Mouse (Mus musculus): ENCODE data around the gene Trim47.
"Not testable (repeated sequence)": the region's sequence is repeated elsewhere in the genome, so short reads cannot be mapped to it uniquely, and the experiment has no call there.

The Trim47 gene

DNA sequence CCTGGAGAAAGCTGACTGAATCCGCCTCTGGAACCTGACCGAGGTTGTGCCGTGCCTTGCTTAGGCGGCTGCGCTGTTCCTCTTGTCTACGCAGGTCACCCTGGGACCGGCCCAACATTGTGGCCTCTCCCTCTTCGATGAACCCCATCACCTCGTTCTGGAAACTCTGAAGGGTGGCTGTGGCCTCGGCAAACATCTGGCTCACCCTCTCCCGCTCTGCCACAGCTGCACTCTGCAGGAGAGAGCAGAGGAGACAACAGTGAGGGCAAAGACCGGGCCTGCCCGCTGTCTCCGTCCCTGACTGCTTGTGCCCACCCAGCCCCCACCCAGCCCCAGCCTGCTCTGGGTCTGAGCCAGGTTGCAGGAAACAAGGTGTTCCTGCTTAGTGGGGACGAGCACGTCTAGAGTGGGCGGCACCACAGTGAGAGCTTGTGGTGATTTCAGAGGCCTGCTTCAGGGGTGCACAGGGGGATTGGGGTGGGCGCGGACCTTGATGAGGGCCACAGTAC, 19.2 kb downstream of the Trim47 start:
- no peak for DNase-seq (ENCODE audit: low spot score in 2 of 2)

DNA sequence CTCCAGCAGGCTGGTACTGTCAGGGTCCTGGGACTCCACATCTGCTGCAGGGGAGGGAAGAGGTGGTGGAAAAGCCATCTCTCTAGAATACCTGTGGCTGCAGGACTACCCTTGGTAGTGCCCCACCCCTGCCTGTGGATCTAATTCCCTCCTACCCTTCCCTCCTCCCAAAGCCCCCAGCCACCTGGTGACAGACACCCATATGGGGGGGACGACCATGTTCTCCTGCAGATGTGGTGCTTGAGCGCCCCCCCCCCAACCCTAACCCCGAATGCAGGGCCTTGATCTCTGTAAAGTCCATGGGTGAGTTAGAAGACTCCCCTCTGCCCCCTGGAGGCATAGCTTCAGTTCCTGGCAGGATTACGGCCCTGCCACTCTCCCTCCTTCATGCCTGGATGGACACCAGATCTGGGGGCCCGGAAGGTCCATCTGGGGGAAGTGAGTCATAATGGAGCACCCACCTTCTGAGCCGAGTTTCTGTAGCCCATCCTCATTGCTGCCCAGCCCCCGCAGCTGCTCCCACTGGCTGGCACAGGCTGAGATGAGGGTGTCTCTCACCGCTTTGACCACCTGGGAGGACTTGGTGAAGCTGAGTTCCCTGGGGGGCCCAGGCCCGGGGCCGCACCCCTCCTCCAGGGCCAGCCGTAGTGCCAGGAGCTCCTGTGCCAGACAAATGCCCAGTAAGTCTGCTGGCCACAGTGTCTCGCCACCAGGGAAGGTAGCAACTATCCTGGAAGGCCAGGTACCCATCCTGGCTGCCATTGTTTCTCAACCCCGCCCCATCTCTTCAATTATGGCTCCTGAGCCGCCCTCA, 19.8 kb downstream of the Trim47 start:
- DNase-seq (ENCODE audit: low spot score in 2 of 2), result no peak

DNA sequence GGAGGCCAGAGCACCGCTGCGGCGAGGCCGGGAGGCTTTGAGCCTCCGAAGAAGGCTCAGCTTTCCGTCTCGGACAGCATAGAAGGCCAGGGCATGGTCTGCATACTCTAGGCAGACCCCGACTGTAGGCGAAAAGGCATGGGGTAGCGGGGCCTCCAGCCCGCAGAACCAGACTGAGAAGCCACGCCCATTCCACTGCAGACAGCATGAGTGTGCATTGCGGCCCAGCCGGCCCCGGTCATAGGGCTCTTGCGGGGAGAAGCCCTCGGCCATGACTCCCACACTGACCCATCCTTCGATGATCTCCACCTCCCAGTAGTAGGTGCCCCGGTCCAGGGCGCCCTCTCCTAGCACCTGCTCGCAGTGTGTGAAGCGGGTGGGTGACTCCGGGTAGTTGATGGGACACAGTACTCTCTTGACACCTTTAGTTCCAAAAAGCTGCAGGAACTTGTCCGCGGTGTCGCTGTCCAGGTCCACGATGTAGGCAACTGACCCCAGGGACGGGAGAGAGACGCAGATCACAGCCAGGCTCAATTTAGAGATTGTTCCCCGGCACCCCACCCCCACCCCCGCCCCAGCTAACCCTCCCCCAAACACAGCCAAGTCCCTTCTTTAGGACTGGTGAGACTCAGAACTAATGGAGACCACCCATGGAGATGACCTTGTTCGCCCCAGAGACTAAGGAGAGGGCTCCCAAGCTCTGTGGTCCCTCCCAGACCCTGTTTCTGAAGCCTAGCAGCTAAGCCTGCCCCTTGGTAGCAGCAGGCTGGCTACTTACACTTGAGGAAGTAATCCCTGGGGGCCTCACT, 20.7 kb downstream of the Trim47 start:
- no peak for DNase-seq (ENCODE audit: low spot score in 2 of 2)

DNA sequence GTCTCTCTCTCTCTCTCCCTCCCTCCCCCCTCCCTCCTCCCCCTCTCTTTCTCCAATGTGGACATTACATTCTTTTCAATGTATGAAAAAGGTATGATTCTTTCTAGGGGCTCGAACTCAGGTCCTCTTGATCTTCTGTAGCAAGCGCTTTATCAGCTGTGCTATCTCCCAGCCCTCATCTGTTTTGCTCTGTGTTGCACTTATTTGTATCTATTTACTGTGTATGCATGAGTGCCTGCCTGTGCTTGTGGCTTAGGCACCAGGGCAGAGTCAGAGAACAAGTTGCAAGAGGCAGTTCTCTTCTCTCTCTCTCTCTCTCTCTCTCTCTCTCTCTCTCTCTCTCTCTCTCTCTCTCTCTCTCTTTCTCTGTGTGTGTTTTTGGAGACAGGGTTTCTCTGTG, 21.9 kb downstream of the Trim47 start:
- DNase-seq (ENCODE audit: low spot score in 2 of 2), result no peak

DNA sequence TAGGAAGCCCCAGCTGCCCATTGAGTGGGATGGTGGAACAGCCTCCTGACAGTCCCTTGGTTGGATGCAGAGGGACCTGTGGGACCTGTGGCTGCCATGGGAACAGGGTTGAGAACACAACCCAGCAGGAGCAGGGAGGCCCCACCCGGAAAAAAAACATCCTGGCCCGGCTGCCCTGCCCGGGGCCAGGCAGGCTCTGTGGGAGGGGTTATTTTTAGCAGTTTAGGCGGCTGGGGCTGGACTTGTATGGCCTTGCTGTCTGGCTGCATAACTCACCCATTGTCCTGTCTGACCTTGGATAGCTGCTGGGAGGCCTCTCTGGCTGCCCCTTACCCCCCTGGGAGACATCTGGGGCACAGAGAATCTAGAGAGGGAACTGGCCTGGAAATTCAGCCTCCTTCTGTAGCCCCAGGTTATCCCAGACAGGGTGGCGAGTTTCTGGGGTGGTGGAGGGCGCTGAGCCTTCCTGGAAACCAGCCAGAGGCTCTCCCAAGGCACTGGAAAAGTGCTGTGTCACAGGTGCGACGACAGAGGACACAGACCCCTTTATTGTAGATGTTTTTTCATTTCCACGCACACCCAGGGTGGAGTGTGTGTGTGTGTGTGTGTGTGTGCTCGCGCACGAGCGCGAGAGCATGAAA, 22.9 kb downstream of the Trim47 start:
- DNase-seq (ENCODE audit: low spot score in 2 of 2), result peak; percentile 89 to 92

DNA sequence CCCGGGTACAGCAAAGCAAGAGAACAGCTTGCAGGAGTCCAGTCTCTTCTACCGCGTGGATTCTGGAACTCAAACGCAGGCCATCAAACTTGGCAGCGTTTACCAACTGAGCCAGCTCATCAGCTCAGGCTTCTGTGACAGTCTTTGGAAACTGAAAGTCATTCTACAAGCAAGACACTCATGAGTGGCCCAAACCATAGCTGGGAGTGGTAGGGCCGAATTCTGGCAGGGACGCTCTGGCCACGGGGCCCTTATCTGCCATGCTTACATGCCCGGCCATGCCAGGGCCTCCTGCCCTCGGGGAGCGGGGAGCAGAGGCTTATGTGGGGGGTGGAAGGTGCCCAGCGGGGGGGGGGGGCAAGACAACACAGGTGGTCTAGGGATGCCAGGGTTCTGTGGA, 23.4 kb downstream of the Trim47 start:
- no peak for DNase-seq (ENCODE audit: low spot score in 2 of 2)

DNA sequence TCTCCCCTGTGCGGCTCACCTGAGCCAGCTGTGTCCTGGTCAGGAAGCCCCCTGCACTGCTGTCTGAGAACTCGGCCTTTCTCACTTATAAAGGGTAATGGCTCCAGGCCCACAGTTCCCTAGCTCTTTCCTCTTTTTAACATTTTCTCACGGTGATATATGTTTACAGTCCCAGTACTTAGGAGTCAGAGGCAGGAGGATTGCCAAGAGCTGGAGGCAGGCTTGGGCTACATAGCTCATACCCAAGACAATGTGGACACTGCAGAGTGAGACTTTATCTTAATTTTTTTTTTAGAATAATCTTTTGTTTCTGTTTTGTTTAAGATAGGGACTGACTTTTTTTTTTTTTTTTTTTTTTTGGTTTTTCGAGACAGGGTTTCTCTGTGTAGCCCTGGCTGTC, 24.5 kb downstream of the Trim47 start:
- no peak for DNase-seq (ENCODE audit: low spot score in 2 of 2)

DNA sequence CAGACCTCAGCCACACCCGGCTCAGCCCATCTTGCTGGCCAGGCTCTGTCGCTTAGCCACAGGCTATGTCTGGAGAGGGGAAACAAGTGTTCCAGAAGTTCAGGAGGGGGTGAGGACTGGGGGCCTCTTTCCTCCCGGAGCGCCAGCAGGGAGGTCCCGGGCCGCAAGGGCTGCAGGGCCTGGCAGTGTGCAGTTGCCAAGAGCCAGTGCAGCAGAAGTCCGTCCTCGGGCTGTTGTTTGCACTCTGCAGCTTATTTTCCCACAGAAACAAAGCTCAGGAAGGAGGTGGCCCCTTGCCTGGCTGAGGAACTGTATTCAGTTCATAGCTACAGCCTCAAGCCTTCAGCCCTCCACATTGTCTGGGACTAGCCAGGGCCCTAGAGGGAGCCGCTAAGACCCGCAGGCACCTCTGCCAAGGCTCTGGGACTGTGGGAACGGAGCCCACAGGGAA, 25.1 kb downstream of the Trim47 start:
- DNase-seq (ENCODE audit: low spot score in 2 of 2), result peak; percentile 84 to 89

DNA sequence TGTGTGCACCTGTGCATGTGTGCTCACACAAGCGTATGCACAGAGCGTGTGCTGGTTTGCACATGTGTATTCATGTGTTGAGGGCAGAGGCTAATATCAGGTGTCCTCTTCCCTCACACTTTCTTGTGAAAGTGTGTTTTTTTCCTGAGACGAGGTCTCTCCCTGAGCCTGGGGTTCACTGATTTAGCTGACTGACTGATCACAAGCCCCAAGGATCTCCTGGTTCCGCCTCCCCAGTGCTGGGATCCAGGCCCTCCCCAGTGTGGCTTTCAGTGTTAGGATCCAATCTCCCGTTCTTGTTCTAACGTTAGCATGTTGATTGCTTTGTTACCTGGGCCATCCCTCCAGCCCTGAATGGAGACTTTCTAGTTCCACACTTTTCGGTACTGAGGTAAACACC, 26.2 kb downstream of the Trim47 start:
- no peak for DNase-seq (ENCODE audit: low spot score in 2 of 2)

DNA sequence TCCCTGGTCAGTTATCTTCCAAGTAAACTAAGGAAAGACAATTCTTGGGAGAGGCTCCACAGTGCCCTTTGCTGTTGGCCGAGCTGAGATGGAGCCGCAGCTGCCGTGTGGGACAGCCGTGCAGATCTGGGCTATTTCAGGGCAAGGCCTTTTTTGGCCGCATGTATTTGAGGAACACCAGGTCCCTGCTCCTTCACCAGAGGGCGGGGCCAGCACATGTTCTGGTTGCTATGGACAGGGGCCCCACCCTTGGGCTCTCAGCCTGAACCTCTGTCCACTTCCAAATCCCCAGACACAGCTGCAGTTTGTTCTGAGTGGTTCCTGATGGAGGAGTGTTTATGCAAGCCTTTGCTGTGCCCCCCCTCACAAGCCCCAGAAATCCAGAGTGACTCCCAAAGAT, 26.6 kb downstream of the Trim47 start:
- DNase-seq (ENCODE audit: low spot score in 2 of 2), result peak; percentile 94 to 95

DNA sequence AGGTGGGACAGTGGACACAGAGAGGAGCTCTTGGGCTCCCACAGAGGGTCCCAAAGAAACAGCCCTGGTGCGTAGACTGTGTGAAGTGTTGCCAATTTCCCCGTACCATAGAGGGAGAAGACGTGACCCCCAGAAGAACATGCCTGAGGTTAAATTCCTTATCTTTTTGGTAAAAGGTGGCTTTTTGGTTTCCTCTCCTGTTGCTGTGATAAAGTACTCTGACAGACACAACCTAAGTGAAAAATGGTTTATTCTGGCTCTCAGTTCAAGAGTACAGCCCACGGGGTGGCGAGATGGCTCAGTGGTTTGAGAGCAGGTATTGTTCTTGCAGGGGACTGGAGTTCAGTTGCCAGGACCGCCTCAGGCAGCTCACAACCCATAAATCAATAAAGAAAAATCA, 27.5 kb downstream of the Trim47 start:
- no peak for DNase-seq (ENCODE audit: low spot score in 2 of 2)

DNA sequence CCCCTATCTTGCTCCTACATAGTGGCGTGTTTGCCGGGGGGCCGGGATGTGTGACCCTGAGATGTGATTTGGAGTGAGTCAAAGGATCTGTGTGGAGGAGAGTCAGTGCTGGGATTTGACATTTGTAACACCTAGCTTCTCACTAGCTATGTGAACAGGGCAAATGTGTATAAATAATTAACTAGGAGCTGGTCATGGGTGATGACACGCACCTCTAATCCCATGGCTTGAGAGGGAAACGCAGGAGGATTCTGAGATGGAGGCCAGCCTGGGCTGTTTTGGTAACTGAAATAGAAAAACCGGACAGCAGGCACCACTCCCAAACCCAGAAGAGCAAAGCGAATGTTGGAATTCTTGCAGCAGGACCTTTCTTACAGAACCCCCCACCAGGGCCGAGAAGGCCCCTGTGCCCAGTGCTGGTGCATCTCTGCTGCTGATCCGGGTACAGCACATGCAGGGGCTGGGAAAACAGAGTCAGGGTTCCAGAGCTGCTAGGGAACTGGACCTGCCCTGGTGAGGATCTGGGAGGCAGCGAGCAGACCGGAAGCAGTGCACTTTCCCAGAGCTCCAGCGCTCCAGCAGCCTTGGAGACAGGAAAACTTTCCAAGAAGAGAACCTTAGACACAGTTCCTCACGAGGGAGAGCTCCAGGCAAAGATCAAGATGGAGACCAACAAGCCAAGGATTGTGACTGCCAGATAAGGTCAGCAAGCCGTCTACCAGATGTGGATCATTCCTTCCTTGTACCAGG, 28.1 kb downstream of the Trim47 start:
- peak in 1 of 2 experiments; percentile 68 for DNase-seq (ENCODE audit: low spot score in 2 of 2)

DNA sequence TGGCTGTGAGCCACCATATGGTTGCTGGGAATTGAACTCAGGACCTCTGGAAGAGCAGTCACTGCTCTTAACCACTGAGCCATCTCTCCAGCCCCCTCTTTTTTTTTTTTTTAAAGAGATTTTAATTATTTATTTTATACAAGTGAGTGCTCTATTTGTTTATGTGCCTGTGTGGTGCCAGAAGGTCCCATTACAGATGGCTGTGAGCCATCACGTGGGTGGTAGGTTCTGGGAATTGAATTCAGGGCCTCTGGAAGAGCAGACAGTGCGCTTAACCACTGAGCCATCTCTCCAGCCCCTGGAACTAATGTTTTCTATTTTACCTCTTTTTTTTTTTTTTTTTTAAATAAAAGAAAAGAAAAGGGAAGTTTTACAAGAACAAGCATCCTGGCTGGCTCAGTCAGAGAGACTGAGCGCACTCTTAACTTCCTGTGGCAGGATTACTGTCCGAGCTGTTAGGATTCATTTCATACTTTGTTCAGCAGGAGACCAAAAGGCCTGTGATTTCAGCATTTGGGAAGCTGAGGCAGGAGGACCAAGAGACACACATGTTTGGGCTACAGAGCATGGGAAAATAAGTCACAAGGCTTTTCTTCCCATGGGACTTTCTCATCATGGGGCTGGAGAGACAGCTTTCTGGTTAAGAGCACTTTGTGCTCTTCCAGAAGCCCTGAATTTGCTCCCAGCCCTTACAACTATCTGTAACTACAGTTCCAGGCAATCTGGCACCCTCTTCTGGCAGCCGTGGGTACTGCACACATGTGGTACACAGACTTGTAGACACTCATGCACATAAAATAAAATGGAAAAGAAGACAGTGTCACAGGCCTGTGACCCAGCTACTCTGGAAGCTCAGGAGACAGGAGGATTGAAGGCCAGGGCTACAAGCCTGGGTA, 30.5 kb downstream of the Trim47 start:
- no peak for DNase-seq (ENCODE audit: low spot score in 2 of 2)

DNA sequence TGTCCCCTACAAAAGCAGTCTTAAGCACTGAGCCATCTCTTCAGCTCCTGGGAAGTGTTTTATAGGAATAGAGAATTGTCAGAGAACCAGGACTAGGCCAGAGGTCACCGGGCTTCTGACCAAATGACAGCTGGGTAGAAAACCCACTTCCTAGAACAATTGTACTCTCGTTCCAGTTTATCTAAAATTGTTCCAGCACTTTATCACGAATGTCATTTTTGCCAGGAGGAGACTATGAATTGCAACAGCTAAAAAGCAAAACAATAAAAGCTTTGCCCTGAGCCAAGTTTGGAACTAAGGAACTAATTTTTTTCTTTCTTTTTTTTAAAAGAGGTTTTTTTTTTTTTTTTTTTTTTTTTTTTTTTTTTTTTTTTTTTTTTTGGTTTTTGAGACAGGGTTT, 31.4 kb downstream of the Trim47 start:
- DNase-seq (ENCODE audit: low spot score in 2 of 2), result peak; percentile 80 to 88

DNA sequence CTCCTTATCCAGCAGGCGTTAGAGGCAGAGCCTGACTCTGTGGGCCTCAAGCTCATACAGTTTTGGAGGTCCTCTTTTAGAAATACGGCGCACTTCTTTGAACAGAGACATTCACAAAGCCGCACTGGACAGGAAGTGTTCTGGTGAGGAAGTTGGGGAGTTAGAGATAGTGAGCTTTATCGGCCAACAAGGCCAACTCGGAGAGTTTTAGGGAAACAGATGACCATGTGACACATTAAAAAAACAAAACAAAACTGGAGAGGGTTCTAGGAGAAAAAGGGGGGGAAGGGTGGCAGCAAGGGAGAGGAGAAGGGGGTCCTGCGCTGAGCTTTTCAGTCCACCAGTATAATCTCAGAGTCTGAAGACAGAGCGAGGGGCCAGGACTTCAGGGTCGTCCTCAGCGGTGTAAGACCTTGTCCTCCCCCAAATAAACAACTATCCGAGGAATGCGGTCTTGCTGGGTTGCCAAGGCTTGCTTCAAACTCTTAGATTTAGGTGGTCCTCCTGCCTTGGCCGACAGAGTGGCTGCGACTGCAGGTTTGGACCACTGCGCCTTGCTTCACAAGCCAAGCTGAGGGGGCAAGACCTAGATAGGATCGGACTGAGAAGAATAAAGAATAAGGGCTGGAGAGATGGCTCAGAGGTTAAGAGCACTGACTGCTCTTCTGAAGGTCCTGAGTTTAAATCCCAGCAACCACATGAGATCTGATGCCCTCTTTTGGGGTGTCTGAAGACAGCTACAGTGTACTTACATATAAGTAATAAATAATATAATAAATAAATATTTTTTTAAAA, 33.0 kb downstream of the Trim47 start:
- peak in 1 of 2 experiments; percentile 64 for DNase-seq (ENCODE audit: low spot score in 2 of 2)

DNA sequence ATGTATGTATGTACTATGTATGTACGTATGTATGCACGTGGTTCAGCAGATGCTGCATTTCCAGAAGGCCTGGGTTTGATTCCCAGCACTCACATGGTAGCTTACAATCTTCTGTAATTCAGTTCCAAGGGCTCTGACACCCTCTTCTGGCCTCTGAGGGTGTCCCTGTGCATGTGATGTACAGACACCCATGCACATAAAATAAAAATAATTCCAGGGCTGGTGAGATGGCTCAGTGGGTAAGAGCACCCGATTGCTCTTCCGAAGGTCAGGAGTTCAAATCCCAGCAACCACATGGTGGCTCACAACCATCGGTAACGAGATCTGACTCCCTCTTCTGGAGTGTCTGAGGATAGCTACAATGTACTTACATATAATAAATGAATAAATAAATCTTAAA, 34.1 kb downstream of the Trim47 start:
- DNase-seq (ENCODE audit: low spot score in 2 of 2), result not testable (repeated sequence)

DNA sequence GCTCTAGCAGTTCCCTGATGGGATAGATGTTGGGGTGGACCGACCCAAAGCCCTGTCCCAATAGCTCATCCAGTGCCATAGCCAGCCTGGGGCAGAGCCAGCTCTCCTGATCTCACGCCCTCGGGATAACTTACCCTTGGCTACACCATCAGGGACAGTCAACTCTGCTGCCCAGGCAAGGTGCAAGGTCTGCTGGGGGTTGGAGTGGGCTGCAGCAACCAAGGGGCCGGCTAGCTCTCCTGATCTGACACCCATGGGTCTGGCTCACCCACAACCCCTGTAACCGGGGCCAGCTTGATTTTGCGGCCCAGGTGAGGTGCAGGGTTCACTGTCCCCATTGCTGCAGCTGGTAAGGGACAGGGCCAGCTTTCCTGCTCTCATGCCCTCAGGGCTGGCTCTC, 35.4 kb downstream of the Trim47 start:
- DNase-seq (ENCODE audit: low spot score in 2 of 2), result no peak

DNA sequence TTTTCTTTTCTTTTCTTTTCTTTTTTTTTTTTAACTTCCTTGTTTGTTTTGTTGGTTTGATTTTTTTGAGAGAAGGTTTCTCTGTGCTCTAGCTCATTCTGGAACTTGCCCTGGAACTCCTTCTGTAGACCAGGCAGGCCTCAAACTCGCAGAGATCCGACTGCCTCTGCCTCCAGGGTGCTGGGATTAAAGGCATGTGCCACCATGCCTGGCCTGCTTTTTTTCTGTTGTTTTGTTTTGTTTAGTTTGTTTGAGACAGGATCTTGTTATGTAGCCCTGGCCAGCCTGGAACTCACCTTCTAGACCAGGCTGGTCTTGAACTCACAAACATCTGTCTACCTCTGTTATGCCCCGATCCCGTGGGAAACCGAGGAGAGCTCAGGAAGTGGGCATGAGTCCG, 37.5 kb downstream of the Trim47 start:
- no peak for DNase-seq (ENCODE audit: low spot score in 2 of 2)

DNA sequence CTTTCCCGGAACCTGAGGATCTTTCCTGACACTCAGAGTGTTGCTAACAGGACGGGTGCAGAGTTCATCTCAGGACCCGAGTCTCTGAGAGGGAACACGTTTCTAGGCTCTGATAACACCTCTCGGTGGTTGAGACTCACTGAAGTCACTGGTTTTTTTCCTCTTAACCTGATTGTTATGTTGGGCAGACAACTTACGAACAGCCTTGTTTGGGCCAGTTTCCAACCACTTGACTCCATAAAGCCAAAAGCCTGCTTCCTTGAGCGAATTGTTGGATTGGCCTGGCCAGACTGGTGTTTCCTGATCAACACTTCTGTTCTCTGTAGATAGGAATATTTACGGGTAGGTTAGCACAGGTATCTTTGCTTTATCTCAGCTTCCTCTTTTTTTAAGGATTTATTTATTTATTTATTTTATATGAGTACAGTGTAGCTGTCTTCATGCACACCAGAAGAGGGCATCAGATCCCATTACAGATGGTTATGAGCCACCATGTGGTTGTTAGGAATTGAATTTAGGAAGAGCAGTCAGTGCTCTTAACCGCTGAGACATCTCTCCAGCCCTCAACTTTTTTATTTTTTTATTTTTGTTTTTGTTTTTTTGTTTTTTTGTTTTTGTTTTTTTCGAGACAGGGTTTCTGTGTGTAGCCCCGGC, 38.1 kb downstream of the Trim47 start:
- peak in 1 of 2 experiments; percentile 58 for DNase-seq (ENCODE audit: low spot score in 2 of 2)
